Mouse (Mus musculus) C2C12 (cell line): ENCODE data around the gene Pitpnm1. TPM values are rescaled to one million over a fixed set of nuclear protein-coding genes. Genes with fewer than 3 reads are reported as not detected.
"Not testable (repeated sequence)": the region's sequence is repeated elsewhere in the genome, so short reads cannot be mapped to it uniquely, and the experiment has no call there.

Experiments used
- H3K27me3 ChIP-seq: one replicate; pipeline ENCODE4 v1.6.1; 2011; ENCODE audit not compliant: control insufficient read depth, insufficient read depth, insufficient read length
- H3K36me3 ChIP-seq: one replicate; pipeline ENCODE4 v1.6.1; 2011; ENCODE audit not compliant: control insufficient read depth, insufficient read depth
- H3K4me3 ChIP-seq: one replicate; pipeline ENCODE4 v1.5.1; 2011; ENCODE audit warnings: mild to moderate bottlenecking, control low read depth; ENCODE audit not compliant: poor library complexity, insufficient read depth, severe bottlenecking
- H3K79me2 ChIP-seq: one replicate; pipeline ENCODE4 v1.6.1; 2011; ENCODE audit not compliant: control insufficient read depth, insufficient read depth
- H3K79me3 ChIP-seq: one replicate; pipeline ENCODE4 v1.6.1; 2011; ENCODE audit warnings: low read depth, control low read depth
- H3ac ChIP-seq: one replicate; pipeline ENCODE3; 2011; ENCODE audit warnings: low read depth; ENCODE audit not compliant: control insufficient read depth, insufficient read length
- CEBPB ChIP-seq: IDR thresholded peaks from one replicate; pipeline ENCODE4 v1.6.1; 2011; ENCODE audit warnings: low read depth, mild to moderate bottlenecking, control low read depth, moderate library complexity
- CTCF ChIP-seq: IDR thresholded peaks from one replicate; pipeline ENCODE4 v1.5.1; 2011; ENCODE audit not compliant: control insufficient read depth, insufficient read depth, insufficient read length
- FOSL1 ChIP-seq: IDR thresholded peaks from one replicate; pipeline ENCODE4 v1.8.0; 2011; ENCODE audit warnings: mild to moderate bottlenecking, low read length; ENCODE audit not compliant: poor library complexity, insufficient read depth, severe bottlenecking
- MAX ChIP-seq: IDR thresholded peaks from one replicate; pipeline ENCODE4 v1.6.1; 2011; ENCODE audit warnings: mild to moderate bottlenecking, control low read depth
- MYOD1 ChIP-seq: IDR thresholded peaks from one replicate; pipeline ENCODE4 v1.6.1; 2011; ENCODE audit warnings: low read depth; ENCODE audit not compliant: control insufficient read depth, insufficient read length
- MYOG ChIP-seq: IDR thresholded peaks from one replicate; pipeline ENCODE4 v1.6.1; 2011; ENCODE audit not compliant: control insufficient read depth, insufficient read length; ENCODE audit errors: extremely low read depth
- USF1 ChIP-seq: IDR thresholded peaks from one replicate; pipeline ENCODE4 v1.6.1; 2011; ENCODE audit warnings: low read depth, mild to moderate bottlenecking, control low read depth, moderate library complexity
- polyA plus RNA-seq: library from polyadenylated mRNA; unstranded; fragments of >200 nt; fragmentation: generic; extraction: Trizol; gene quantifications from one replicate; pipeline ENCODE4 v1.2.1, GENCODE M21; 2012; ENCODE audit warnings: missing spikeins

The Pitpnm1 gene
- polyA plus RNA-seq, 1 experiment = 43.1 TPM

DNA sequence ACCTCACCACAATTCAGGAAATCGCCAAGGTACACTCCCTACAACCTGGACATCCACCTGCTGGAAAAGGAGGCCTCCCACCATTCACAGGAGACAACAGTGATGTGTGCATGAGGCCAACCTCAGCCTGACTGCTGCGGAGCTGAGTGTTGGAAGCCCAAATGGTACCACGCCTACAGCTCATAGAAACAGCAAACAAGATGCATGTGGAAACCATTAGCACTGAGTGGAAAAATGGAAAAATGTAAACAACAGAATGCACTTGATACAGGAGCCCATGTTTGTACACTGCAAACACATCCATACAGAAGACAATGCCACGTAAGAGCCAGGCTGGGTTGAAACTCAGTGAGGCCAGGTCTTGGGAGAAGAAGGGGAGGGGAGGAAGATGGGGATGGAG is 24.6 kb downstream of the Pitpnm1 start:
- TF ChIP-seq MYOD1 (no peak), USF1 (no peak), CTCF (no peak), MYOG (no peak), MAX (no peak), FOSL1 (no peak), CEBPB (no peak)
- H3K27me3 ChIP-seq = no peaks in the 10 kb centered on the region
- H3K4me3 ChIP-seq = no peak overlapping the region
- peaks cover 10% of the 10 kb centered on the region for H3K36me3 ChIP-seq
- H3K79me3 ChIP-seq = peaks cover 16% of the 10 kb centered on the region
- no peak overlapping the region for H3ac ChIP-seq
- peaks cover 35% of the 10 kb centered on the region for H3K79me2 ChIP-seq

DNA sequence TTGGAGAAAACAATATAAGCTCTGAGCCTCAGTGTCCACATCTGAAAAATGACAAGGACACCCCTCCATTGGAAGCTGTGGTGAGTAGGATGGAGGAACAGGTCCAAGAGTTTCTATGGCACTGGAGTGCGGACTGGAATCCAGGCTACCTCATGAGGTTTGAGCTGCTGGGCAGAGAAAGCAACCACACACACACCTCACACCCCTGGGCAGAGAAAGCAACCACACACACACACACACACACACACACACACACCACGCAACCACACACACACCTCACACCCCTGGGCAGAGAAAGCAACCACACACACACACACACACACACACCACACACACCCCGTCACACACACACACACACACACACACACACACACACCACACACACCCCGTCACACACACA is 25.5 kb downstream of the Pitpnm1 start:
- Histone ChIP-seq H3K79me2 (peaks cover 27% of the 10 kb centered on the region), H3K79me3 (peaks cover 12% of the 10 kb centered on the region), H3K36me3 (peaks cover 10% of the 10 kb centered on the region), H3ac (peak overlapping the region; percentile 60)
- H3K27me3 ChIP-seq, H3K4me3 ChIP-seq: not testable (repeated sequence)

DNA sequence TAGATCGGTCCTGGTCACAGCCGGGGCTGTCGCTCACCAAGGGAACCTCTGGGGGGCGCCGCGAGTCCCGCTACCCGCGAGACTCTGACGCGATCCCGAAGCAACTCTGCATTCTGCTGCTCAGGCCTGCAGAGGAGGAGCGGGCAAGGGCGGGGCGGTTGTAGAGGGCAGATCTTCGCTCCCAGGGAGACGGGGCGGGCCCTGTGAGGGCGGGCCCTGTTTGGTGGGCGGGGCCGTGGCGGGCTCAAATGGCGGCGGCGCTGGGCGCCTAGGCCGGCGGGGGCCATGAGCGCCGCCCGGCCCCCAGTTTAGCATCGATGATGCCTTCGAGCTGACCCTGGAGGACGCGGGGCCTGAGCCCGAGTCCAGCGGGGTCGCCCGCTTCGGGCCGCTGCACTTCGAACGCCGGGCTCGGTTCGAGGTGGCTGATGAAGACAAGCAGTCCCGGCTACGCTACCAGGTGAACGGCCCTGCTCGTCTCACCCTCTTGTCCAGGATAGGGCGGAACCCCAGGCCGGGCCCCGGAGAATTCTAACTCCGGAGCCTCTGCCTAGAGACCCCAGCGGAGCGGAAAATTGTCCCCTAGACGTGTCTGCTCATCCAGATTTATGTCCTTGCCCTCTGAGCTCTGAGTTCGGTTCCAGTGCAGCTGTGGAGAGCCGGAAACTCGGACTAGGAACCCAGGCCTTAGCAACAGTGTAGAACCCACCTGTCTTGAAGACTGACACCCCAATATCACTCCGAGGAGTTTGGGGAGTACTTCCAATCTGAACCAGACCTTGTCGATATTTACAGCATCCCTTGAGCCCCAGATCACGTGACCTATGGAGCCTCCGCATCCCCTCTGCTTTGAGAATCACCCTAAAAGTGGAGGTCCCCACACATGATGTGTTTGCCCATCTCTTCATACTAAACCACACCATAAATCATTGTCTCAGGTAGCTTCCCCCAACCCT is 26.2 kb downstream of the Pitpnm1 start, which contains the start of gene Aip:
Gene Aip (minus strand): TSS at position 118 of the 956 bp plus-strand sequence.
- TF ChIP-seq CTCF (peak; percentile 74), CEBPB (no peak), USF1 (peak; percentile 97)
- H3K27me3 ChIP-seq = no peaks in the 10 kb centered on the region

DNA sequence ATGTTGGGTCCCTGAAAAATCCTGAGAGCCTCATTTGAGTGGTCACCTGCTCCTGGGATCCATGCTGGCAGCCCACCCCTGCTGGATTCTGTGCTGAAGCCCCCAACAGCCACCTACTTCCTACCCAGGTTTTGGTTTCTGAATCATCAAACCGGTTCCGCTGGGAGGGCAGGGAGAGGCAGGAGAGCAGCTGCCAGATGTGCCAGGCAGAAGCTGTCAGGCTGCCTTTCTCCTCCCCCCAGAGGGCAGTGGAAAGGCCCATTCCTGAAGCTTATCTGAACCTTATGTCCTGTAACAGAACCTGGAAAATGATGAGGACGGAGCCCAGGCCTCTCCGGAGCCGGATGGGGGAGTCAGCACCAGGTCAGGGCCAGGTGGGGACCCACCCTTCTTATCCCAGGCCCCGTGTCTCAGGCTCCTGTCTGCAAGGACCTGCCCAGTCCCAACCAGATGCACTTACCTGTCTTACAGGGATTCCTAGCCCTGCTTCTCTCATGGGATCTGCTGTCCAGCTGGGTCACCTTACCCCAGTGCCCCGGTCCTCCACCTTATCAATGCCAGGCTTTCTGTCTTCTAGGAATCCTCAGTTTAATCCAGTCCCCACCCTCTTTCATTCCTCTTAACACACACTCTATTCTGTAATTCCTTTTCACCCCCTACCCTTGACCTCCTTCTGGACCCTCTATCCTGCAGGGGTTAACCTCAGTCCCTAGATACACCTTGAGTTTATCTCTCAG is 27.1 kb downstream of the Pitpnm1 start:
- TF ChIP-seq CEBPB (no peak), USF1 (no peak), MYOD1 (no peak), MAX (no peak), CTCF (no peak), FOSL1 (no peak), MYOG (no peak)
- Histone ChIP-seq H3K4me3 (peak overlapping the region; percentile 87), H3K79me2 (peaks cover 18% of the 10 kb centered on the region), H3K36me3 (peaks cover 10% of the 10 kb centered on the region), H3ac (peak overlapping the region; percentile 83), H3K79me3 (peaks cover 6% of the 10 kb centered on the region), H3K27me3 (no peaks in the 10 kb centered on the region)

More for the DNA sequence above, 26.2 kb downstream of the Pitpnm1 start, which contains the start of gene Aip:
- Histone ChIP-seq H3ac (peak within 1 kb of the TSS; percentile 83), H3K36me3 (peaks cover 10% of the 10 kb centered on the region), H3K79me2 (peaks cover 20% of the 10 kb centered on the region), H3K79me3 (peaks cover 6% of the 10 kb centered on the region), H3K4me3 (peak within 1 kb of the TSS; percentile 87)

DNA sequence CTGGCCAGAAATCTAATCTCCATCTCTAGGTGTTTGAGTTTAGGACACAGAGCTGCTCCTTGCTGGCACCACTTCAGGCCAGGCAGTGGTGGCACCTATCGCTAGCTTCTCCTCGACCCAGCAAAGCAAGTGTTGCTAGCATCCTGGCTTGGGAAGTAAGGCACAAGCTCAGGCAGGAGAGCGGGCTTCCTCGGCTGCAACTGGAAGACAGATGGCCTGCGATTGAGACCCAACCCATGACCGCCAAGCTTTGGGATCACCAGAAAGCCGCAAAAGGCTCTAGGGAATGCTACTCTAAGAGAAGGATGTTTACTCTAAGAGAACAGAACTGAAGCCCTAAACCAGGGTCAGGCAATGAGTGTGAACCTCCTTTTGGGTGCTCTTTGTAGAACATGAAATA is 29.7 kb downstream of the Pitpnm1 start:
- TF ChIP-seq MYOD1 (no peak), CEBPB (no peak), CTCF (no peak), MAX (no peak), USF1 (no peak), MYOG (no peak), FOSL1 (no peak)
- no peak overlapping the region for H3K4me3 ChIP-seq
- peaks cover 6% of the 10 kb centered on the region for H3K79me3 ChIP-seq
- H3K27me3 ChIP-seq = no peaks in the 10 kb centered on the region
- H3ac ChIP-seq = no peak overlapping the region
- H3K79me2 ChIP-seq = peaks cover 18% of the 10 kb centered on the region
- peaks cover 22% of the 10 kb centered on the region for H3K36me3 ChIP-seq
